8 mouse cellular contexts compared by ENCODE assay signal in genomic region chr17:15497882-15498752, GRCm38 (mm10). TPM values are rescaled to one million over a fixed set of nuclear protein-coding genes. Genes with fewer than 3 reads are reported as not detected.
DNase-seq lines count a peak whose midpoint lies in the region; ATAC-seq lines count a peak whose summit lies in the region.

No protein-coding gene starts in this region.

- intact Hi-C loops in left cerebral cortex, postnatal 10 days (cut with DNase I) = no loop called here

- peak; percentile 78 for ATAC-seq in inflammation-experienced regulatory T-cells, adult 6 months
- peak; percentile 91 for ATAC-seq in megakaryocyte-erythroid progenitor cell, adult 5-6 weeks (replicated peaks; ENCODE audit: low FRiP score, low TSS enrichment, poor library complexity, severe bottlenecking)

- peak; percentile 97 for DNase-seq in adipocyte (ENCODE audit: low spot score)
- peak; percentile 95 for DNase-seq in embryo, embryonic 10 days (ENCODE audit: low spot score)
- peak; percentile 95 for DNase-seq in gastrocnemius, postnatal 10 days
- peak; percentile 92 to 97 for DNase-seq in left cerebral cortex, postnatal 10 days (ENCODE audit: extremely low spot score in 1 of 2, low spot score in 2 of 2)
- DNase-seq in right cerebral cortex, postnatal 25 days = peak; percentile 94
- DNase-seq in urinary bladder, postnatal 4 days (ENCODE audit: low spot score in 2 of 2) = peak; percentile 88 to 96

RNA-seq across cellular contexts. Expression of gene Psmb1, which starts 1.4 kb away (rescaled TPM):
- 100 to 1,000 TPM; 136 to 143 TPM for total RNA-seq in gastrocnemius, postnatal 10 days (2021)
- polyA plus RNA-seq in inflammation-experienced regulatory T-cells, adult 6 months (2017; shearing (Covaris generic)) = 100 to 1,000 TPM; 370 to 432 (median 370) TPM
- 100 to 1,000 TPM; 133 to 148 TPM for total RNA-seq in left cerebral cortex, postnatal 10 days (2021)
- 161 and 162 TPM in 2 replicates for total RNA-seq in megakaryocyte-erythroid progenitor cell, adult 5-6 weeks (2014; fragmentation: Nextera tagmentation)
- 154 and 171 TPM in 2 replicates for total RNA-seq in megakaryocyte-erythroid progenitor cell, adult 5-6 weeks (2017)

RNA-seq across cellular contexts. Expression of gene Tbp, which starts 1.6 kb away (rescaled TPM):
- 10 to 100 TPM in 1 of 2 experiments, 1 to 10 TPM in 1; 10.0 to 11.6 TPM for total RNA-seq in gastrocnemius, postnatal 10 days (2021)
- 10 to 100 TPM; 48.2 to 58.1 (median 56.7) TPM for polyA plus RNA-seq in inflammation-experienced regulatory T-cells, adult 6 months (2017; shearing (Covaris generic))
- total RNA-seq in left cerebral cortex, postnatal 10 days (2021) = 10 to 100 TPM; 25.6 to 30.0 TPM
- 52.9 and 80.9 TPM in 2 replicates for total RNA-seq in megakaryocyte-erythroid progenitor cell, adult 5-6 weeks (2014; fragmentation: Nextera tagmentation)
- 58.9 and 68.9 TPM in 2 replicates for total RNA-seq in megakaryocyte-erythroid progenitor cell, adult 5-6 weeks (2017)

RNA-seq across cellular contexts. Expression of gene Pdcd2, which starts 29.0 kb away (rescaled TPM):
- total RNA-seq in gastrocnemius, postnatal 10 days (2021) = 10 to 100 TPM; 14.5 to 16.9 TPM
- polyA plus RNA-seq in inflammation-experienced regulatory T-cells, adult 6 months (2017; shearing (Covaris generic)) = 10 to 100 TPM; 18.0 to 29.1 (median 21.3) TPM
- total RNA-seq in left cerebral cortex, postnatal 10 days (2021) = 10 to 100 TPM; 15.0 to 17.5 TPM
- total RNA-seq in megakaryocyte-erythroid progenitor cell, adult 5-6 weeks (2014; fragmentation: Nextera tagmentation) = 59.7 and 79.5 TPM in 2 replicates
- 142 and 152 TPM in 2 replicates for total RNA-seq in megakaryocyte-erythroid progenitor cell, adult 5-6 weeks (2017)

Comparison
In these comparisons a context has a peak if more than half of its experiments do, and no peak if none do; other contexts are left out.
1. Peak in every context shown above with its lines: DNase-seq and ATAC-seq.